Mouse (Mus musculus) C2C12 (cell line): Measurements from ENCODE around the gene Evl. TPM values are rescaled to one million over a fixed set of nuclear protein-coding genes. Genes with fewer than 3 reads are reported as not detected.

Experiments
- H3K27me3 ChIP-seq: one replicate; pipeline ENCODE4 v1.6.1; 2011; ENCODE audit not compliant: control insufficient read depth, insufficient read depth, insufficient read length
- H3K36me3 ChIP-seq: one replicate; pipeline ENCODE4 v1.6.1; 2011; ENCODE audit not compliant: control insufficient read depth, insufficient read depth
- H3K4me3 ChIP-seq: one replicate; pipeline ENCODE4 v1.5.1; 2011; ENCODE audit warnings: mild to moderate bottlenecking, control low read depth; ENCODE audit not compliant: poor library complexity, insufficient read depth, severe bottlenecking
- H3K79me2 ChIP-seq: one replicate; pipeline ENCODE4 v1.6.1; 2011; ENCODE audit not compliant: control insufficient read depth, insufficient read depth
- H3K79me3 ChIP-seq: one replicate; pipeline ENCODE4 v1.6.1; 2011; ENCODE audit warnings: low read depth, control low read depth
- H3ac ChIP-seq: one replicate; pipeline ENCODE3; 2011; ENCODE audit warnings: low read depth; ENCODE audit not compliant: control insufficient read depth, insufficient read length
- CEBPB ChIP-seq: IDR thresholded peaks from one replicate; pipeline ENCODE4 v1.6.1; 2011; ENCODE audit warnings: low read depth, mild to moderate bottlenecking, control low read depth, moderate library complexity
- CTCF ChIP-seq: IDR thresholded peaks from one replicate; pipeline ENCODE4 v1.5.1; 2011; ENCODE audit not compliant: control insufficient read depth, insufficient read depth, insufficient read length
- FOSL1 ChIP-seq: IDR thresholded peaks from one replicate; pipeline ENCODE4 v1.8.0; 2011; ENCODE audit warnings: mild to moderate bottlenecking, low read length; ENCODE audit not compliant: poor library complexity, insufficient read depth, severe bottlenecking
- MAX ChIP-seq: IDR thresholded peaks from one replicate; pipeline ENCODE4 v1.6.1; 2011; ENCODE audit warnings: mild to moderate bottlenecking, control low read depth
- MYOD1 ChIP-seq: IDR thresholded peaks from one replicate; pipeline ENCODE4 v1.6.1; 2011; ENCODE audit warnings: low read depth; ENCODE audit not compliant: control insufficient read depth, insufficient read length
- MYOG ChIP-seq: IDR thresholded peaks from one replicate; pipeline ENCODE4 v1.6.1; 2011; ENCODE audit not compliant: control insufficient read depth, insufficient read length; ENCODE audit errors: extremely low read depth
- USF1 ChIP-seq: IDR thresholded peaks from one replicate; pipeline ENCODE4 v1.6.1; 2011; ENCODE audit warnings: low read depth, mild to moderate bottlenecking, control low read depth, moderate library complexity
- polyA plus RNA-seq: library from polyadenylated mRNA; unstranded; fragments of >200 nt; fragmentation: generic; extraction: Trizol; gene quantifications from one replicate; pipeline ENCODE4 v1.2.1, GENCODE M21; 2012; ENCODE audit warnings: missing spikeins

The Evl gene
- polyA plus RNA-seq, 1 experiment, result 89.9 TPM

- H3K4me3 ChIP-seq, result no peak overlapping the region
- no peaks in the 10 kb centered on the region for H3K27me3 ChIP-seq
- no peak overlapping the region for H3ac ChIP-seq
- no peaks in the 10 kb centered on the region for H3K36me3 ChIP-seq
- no peaks in the 10 kb centered on the region for H3K79me3 ChIP-seq
- no peaks in the 10 kb centered on the region for H3K79me2 ChIP-seq
- TF ChIP-seq MYOG (no peak), MAX (no peak), MYOD1 (no peak), FOSL1 (no peak)
Measured at GRCm38 (mm10) chr12:108547251-108547875, 7.2 kb upstream of the Evl start.

- no peaks in the 10 kb centered on the region for H3K36me3 ChIP-seq
- TF ChIP-seq CEBPB, result no peak
- no peak for TF ChIP-seq CTCF
- TF ChIP-seq FOSL1, result no peak
- TF ChIP-seq MYOD1, result no peak
- no peak for TF ChIP-seq MAX
- no peak for TF ChIP-seq USF1
- TF ChIP-seq MYOG, result no peak
- H3ac ChIP-seq, result no peak overlapping the region
- H3K4me3 ChIP-seq, result no peak overlapping the region
- no peaks in the 10 kb centered on the region for H3K27me3 ChIP-seq
- peaks cover 13% of the 10 kb centered on the region for H3K79me3 ChIP-seq
- peaks cover 19% of the 10 kb centered on the region for H3K79me2 ChIP-seq
Measured at GRCm38 (mm10) chr12:108551731-108552130, 2.8 kb upstream of the Evl start.

- no peaks in the 10 kb centered on the region for H3K36me3 ChIP-seq
- no peak for TF ChIP-seq CEBPB
- TF ChIP-seq MYOG, result no peak
- TF ChIP-seq CTCF, result no peak
- H3ac ChIP-seq, result no peak overlapping the region
- H3K79me2 ChIP-seq, result peaks cover 32% of the 10 kb centered on the region
- H3K79me3 ChIP-seq, result peaks cover 17% of the 10 kb centered on the region
- H3K27me3 ChIP-seq, result no peaks in the 10 kb centered on the region
- H3K4me3 ChIP-seq, result no peak overlapping the region
Measured at GRCm38 (mm10) chr12:108553079-108553478, 1.4 kb upstream of the Evl start.

- peak overlapping the region; percentile 65 for H3K4me3 ChIP-seq
- TF ChIP-seq CEBPB (no peak), FOSL1 (no peak), CTCF (no peak), MYOG (no peak), MYOD1 (no peak), MAX (no peak), USF1 (no peak)
- H3K36me3 ChIP-seq, result peaks cover 4% of the 10 kb centered on the region
Measured at GRCm38 (mm10) chr12:108554861-108555556, 489 bp downstream of the Evl start.

GRCm38 (mm10) chr12:108558194-108558593 is 3.7 kb downstream of the Evl start:
- peaks cover 79% of the 10 kb centered on the region for H3K79me2 ChIP-seq
- TF ChIP-seq CEBPB, result no peak
- no peak for TF ChIP-seq MYOG
- no peak for TF ChIP-seq FOSL1
- TF ChIP-seq USF1, result no peak
- H3K79me3 ChIP-seq, result peaks cover 52% of the 10 kb centered on the region
- H3K4me3 ChIP-seq, result no peak overlapping the region
- peaks cover 4% of the 10 kb centered on the region for H3K36me3 ChIP-seq
- no peaks in the 10 kb centered on the region for H3K27me3 ChIP-seq
- H3ac ChIP-seq, result no peak overlapping the region

More at GRCm38 (mm10) chr12:108554861-108555556, 489 bp downstream of the Evl start:
- Histone ChIP-seq H3ac (peak overlapping the region; percentile 97), H3K27me3 (no peaks in the 10 kb centered on the region), H3K79me2 (peaks cover 47% of the 10 kb centered on the region), H3K79me3 (peaks cover 30% of the 10 kb centered on the region)

- TF ChIP-seq MAX (no peak), CEBPB (no peak), CTCF (no peak), FOSL1 (no peak), USF1 (no peak), MYOD1 (no peak), MYOG (no peak)
Measured at GRCm38 (mm10) chr12:108563238-108563637, 8.7 kb downstream of the Evl start.

More at GRCm38 (mm10) chr12:108563238-108563637, 8.7 kb downstream of the Evl start:
- Histone ChIP-seq H3K27me3 (no peaks in the 10 kb centered on the region), H3K79me3 (peaks cover 68% of the 10 kb centered on the region), H3K36me3 (peaks cover 4% of the 10 kb centered on the region), H3K4me3 (no peak overlapping the region), H3K79me2 (peaks cover 88% of the 10 kb centered on the region), H3ac (no peak overlapping the region)
